Mouse (Mus musculus): ENCODE results near the gene Raver2. TPM values are rescaled to one million over a fixed set of nuclear protein-coding genes. Genes with fewer than 3 reads are reported as not detected.

The Raver2 gene
- total RNA-seq, 2 experiments from 2014 or later, result 2.7 to 2.8 TPM

GRCm38 (mm10) chr4:101167777-101168176, 99.0 kb downstream of the Raver2 start:
- intact Hi-C loops (cut with DNase I), result loop anchor here (2.0 to 5.0 kb wide), 4 partner anchors 100 to 290 kb away; partner anchors contain the start of gene Jak1
- DNase-seq (ENCODE audit: low spot score), result no peak

GRCm38 (mm10) chr4:101168189-101168778, 99.5 kb downstream of the Raver2 start:
- no peak for DNase-seq (ENCODE audit: low spot score)
- intact Hi-C loops (cut with DNase I), result loop anchor here (2.0 to 5.0 kb wide), 4 partner anchors 99 to 289 kb away; partner anchors contain the start of gene Jak1

GRCm38 (mm10) chr4:101172738-101173137, 104.0 kb downstream of the Raver2 start:
- DNase-seq (ENCODE audit: low spot score), result no peak
- intact Hi-C loops (cut with DNase I), result no loop called here

GRCm38 (mm10) chr4:101174916-101175625, 106.3 kb downstream of the Raver2 start:
- no peak for DNase-seq (ENCODE audit: low spot score)
- intact Hi-C loops (cut with DNase I), result no loop called here

- intact Hi-C loops (cut with DNase I), result no loop called here
- DNase-seq (ENCODE audit: low spot score), result peak; percentile 20
These were observed 107.3 kb downstream of the Raver2 start for GRCm38 (mm10) chr4:101176123-101176522.

- DNase-seq (ENCODE audit: low spot score), result no peak
- intact Hi-C loops (cut with DNase I), result loop anchor here (2.0 kb wide), 1 partner anchor 57 kb away; no protein-coding TSS in a partner anchor
These were observed 109.0 kb downstream of the Raver2 start for GRCm38 (mm10) chr4:101177796-101178195.

- intact Hi-C loops (cut with DNase I), result loop anchor here (2.0 kb wide), 1 partner anchor 56 kb away; no protein-coding TSS in a partner anchor
- no peak for DNase-seq (ENCODE audit: low spot score)
These were observed 110.3 kb downstream of the Raver2 start for GRCm38 (mm10) chr4:101179076-101179475.

- no peak for DNase-seq (ENCODE audit: low spot score)
These were observed 111.1 kb downstream of the Raver2 start for GRCm38 (mm10) chr4:101179836-101180235.

GRCm38 (mm10) chr4:101180681-101181080, 111.9 kb downstream of the Raver2 start:
- no peak for DNase-seq (ENCODE audit: low spot score)
- intact Hi-C loops (cut with DNase I), result loop anchor here (5.0 kb wide), 2 partner anchors 82 to 112 kb away; no protein-coding TSS in a partner anchor

More at GRCm38 (mm10) chr4:101179836-101180235, 111.1 kb downstream of the Raver2 start:
- intact Hi-C loops (cut with DNase I), result loop anchor here (2.0 to 5.0 kb wide), 3 partner anchors 55 to 112 kb away; no protein-coding TSS in a partner anchor

GRCm38 (mm10) chr4:101182603-101183011, 113.8 kb downstream of the Raver2 start:
- no peak for DNase-seq (ENCODE audit: low spot score)
- intact Hi-C loops (cut with DNase I), result loop anchor here (5.0 kb wide), 2 partner anchors 80 to 110 kb away; no protein-coding TSS in a partner anchor

- intact Hi-C loops (cut with DNase I), result no loop called here
- no peak for DNase-seq (ENCODE audit: low spot score)
These were observed 116.4 kb downstream of the Raver2 start for GRCm38 (mm10) chr4:101185216-101185615.

- intact Hi-C loops (cut with DNase I), result no loop called here
- DNase-seq (ENCODE audit: low spot score), result no peak
These were observed 117.8 kb downstream of the Raver2 start for GRCm38 (mm10) chr4:101186591-101186990.

- DNase-seq (ENCODE audit: low spot score), result no peak
- intact Hi-C loops (cut with DNase I), result no loop called here
These were observed 118.6 kb downstream of the Raver2 start for GRCm38 (mm10) chr4:101187381-101187780.

- intact Hi-C loops (cut with DNase I), result no loop called here
- DNase-seq (ENCODE audit: low spot score), result no peak
These were observed 123.6 kb downstream of the Raver2 start for GRCm38 (mm10) chr4:101192241-101192976.

- intact Hi-C loops (cut with DNase I), result no loop called here
- DNase-seq (ENCODE audit: low spot score), result no peak
These were observed 125.4 kb downstream of the Raver2 start for GRCm38 (mm10) chr4:101194170-101194569.

GRCm38 (mm10) chr4:101196407-101196806, 127.6 kb downstream of the Raver2 start:
- no peak for DNase-seq (ENCODE audit: low spot score)
- intact Hi-C loops (cut with DNase I), result loop anchor here (5.0 kb wide), 1 partner anchor 66 kb away; no protein-coding TSS in a partner anchor

- DNase-seq (ENCODE audit: low spot score), result no peak
- intact Hi-C loops (cut with DNase I), result loop anchor here (5.0 kb wide), 1 partner anchor 65 kb away; no protein-coding TSS in a partner anchor
These were observed 128.8 kb downstream of the Raver2 start for GRCm38 (mm10) chr4:101197421-101198170.

GRCm38 (mm10) chr4:101198333-101198732, 129.6 kb downstream of the Raver2 start:
- DNase-seq (ENCODE audit: low spot score), result peak; percentile 52
- intact Hi-C loops (cut with DNase I), result loop anchor here (5.0 kb wide), 1 partner anchor 64 kb away; no protein-coding TSS in a partner anchor

- DNase-seq (ENCODE audit: low spot score), result no peak
- intact Hi-C loops (cut with DNase I), result loop anchor here (5.0 kb wide), 1 partner anchor 63 kb away; no protein-coding TSS in a partner anchor
These were observed 130.8 kb downstream of the Raver2 start for GRCm38 (mm10) chr4:101199433-101200081.
